Mouse (Mus musculus) intestine, embryonic 16.5 days (tissue): ENCODE data around the gene Phb2. TPM values are rescaled to one million over a fixed set of nuclear protein-coding genes. Genes with fewer than 3 reads are reported as not detected.

ENCODE experiments used
- ATAC-seq: fragments of 200-750 bp; cut with Nextera tagmentation; 2 replicates; pipeline ENCODE4 v1.8.0; 2017; ENCODE audit warnings: moderate TSS enrichment, moderate library complexity
- H3K27ac ChIP-seq: fragments of 300-500 bp; sonication (generic); 2 replicates; pipeline ENCODE4 v1.5.1; 2014; ENCODE audit warnings: mild to moderate bottlenecking, low read length
- H3K27me3 ChIP-seq: fragments of 300-500 bp; sonication (generic); replicated peaks from 2 replicates; pipeline ENCODE4 v1.6.1; 2014; ENCODE audit warnings: low read length, control low read depth, mixed read lengths; ENCODE audit not compliant: control insufficient read depth, insufficient read depth
- H3K36me3 ChIP-seq: fragments of 300-500 bp; sonication (generic); 2 replicates; pipeline ENCODE4 v1.6.1; 2014; ENCODE audit warnings: low read length, control low read depth; ENCODE audit not compliant: control insufficient read depth, insufficient read depth
- H3K4me1 ChIP-seq: fragments of 300-500 bp; sonication (generic); 2 replicates; pipeline ENCODE4 v1.6.1; 2014; ENCODE audit warnings: low read length, control low read depth, mixed read lengths; ENCODE audit not compliant: control insufficient read depth, insufficient read depth
- H3K4me2 ChIP-seq: fragments of 300-500 bp; sonication (generic); 2 replicates; pipeline ENCODE4 v1.6.1; 2014; ENCODE audit warnings: low read depth, low read length, control low read depth
- H3K4me3 ChIP-seq: fragments of 300-500 bp; sonication (generic); 2 replicates; pipeline ENCODE4 v1.5.1; 2014; ENCODE audit warnings: mild to moderate bottlenecking, low read length
- H3K9ac ChIP-seq: fragments of 300-500 bp; sonication (generic); 2 replicates; pipeline ENCODE4 v1.6.1; 2014; ENCODE audit warnings: low read depth, low read length
- H3K9me3 ChIP-seq: fragments of 300-500 bp; sonication (generic); 2 replicates; pipeline ENCODE4 v1.6.1; 2016; ENCODE audit warnings: low read length, control low read depth; ENCODE audit not compliant: control insufficient read depth
- WGBS: fragments of 180-500 bp; shearing (Covaris S2); extraction: QIAGEN DNeasy Blood & Tissue Kit; methylation state at CpG from one replicate; pipeline ENCODE4 v1.1.7; 2014; 5-methylcytosine and 5-hydroxymethylcytosine counted together
- polyA plus RNA-seq: library from polyadenylated mRNA; unstranded; fragments of >200 nt; fragmentation: Nextera tagmentation; extraction: Ambion mirVana; gene quantifications from 2 replicates; pipeline ENCODE4 v1.2.1, GENCODE M21; 2015

The Phb2 gene
- polyA plus RNA-seq, 1 experiment from 2014 or later = 489 TPM

GRCm38 (mm10) chr6:124729850-124730705, 17.9 kb downstream of the Phb2 start:
- WGBS = 78% methylated on average over 8 of the region's 8 CpGs
- H3K4me1 ChIP-seq = peaks cover 13% of the 10 kb centered on the region
- H3K36me3 ChIP-seq = no peaks in the 10 kb centered on the region
- no peaks in the 10 kb centered on the region for H3K9me3 ChIP-seq
- ATAC-seq = no peak
- H3K4me3 ChIP-seq = no peak overlapping the region
- no peaks in the 10 kb centered on the region for H3K27me3 ChIP-seq
- H3K27ac ChIP-seq = no peak overlapping the region
- no peak overlapping the region for H3K4me2 ChIP-seq
- H3K9ac ChIP-seq = no peak overlapping the region

GRCm38 (mm10) chr6:124731038-124731437, 18.9 kb downstream of the Phb2 start:
- Histone ChIP-seq H3K36me3 (no peaks in the 10 kb centered on the region), H3K4me3 (no peak overlapping the region), H3K4me2 (no peak overlapping the region), H3K9me3 (no peaks in the 10 kb centered on the region), H3K9ac (no peak overlapping the region), H3K27me3 (no peaks in the 10 kb centered on the region), H3K27ac (no peak overlapping the region), H3K4me1 (peaks cover 13% of the 10 kb centered on the region)
- 88% methylated on average over 7 of the region's 7 CpGs for WGBS
- ATAC-seq = no peak

- no peak overlapping the region for H3K4me2 ChIP-seq
- H3K27ac ChIP-seq = no peak overlapping the region; the same call in 1 of the 2 replicates
- H3K9me3 ChIP-seq = no peaks in the 10 kb centered on the region
- H3K36me3 ChIP-seq = no peaks in the 10 kb centered on the region
- H3K9ac ChIP-seq = peak overlapping the region; percentile 29
- WGBS = 56% methylated on average over 19 of the region's 19 CpGs
- 0 out of 2 replicates have a peak overlapping the region, but pooled peaks have one; percentile 19 for H3K4me3 ChIP-seq
- ATAC-seq = peak; percentile 31
- peaks cover 11% of the 10 kb centered on the region for H3K4me1 ChIP-seq
- H3K27me3 ChIP-seq = no peaks in the 10 kb centered on the region
Measured at GRCm38 (mm10) chr6:124732476-124733370, 20.6 kb downstream of the Phb2 start.

- Histone ChIP-seq H3K36me3 (no peaks in the 10 kb centered on the region), H3K9me3 (no peaks in the 10 kb centered on the region), H3K9ac (no peak overlapping the region), H3K4me3 (no peak overlapping the region), H3K4me2 (no peak overlapping the region), H3K27ac (no peak overlapping the region), H3K27me3 (no peaks in the 10 kb centered on the region), H3K4me1 (peaks cover 12% of the 10 kb centered on the region)
- 88% methylated on average over 3 of the region's 3 CpGs for WGBS
- no peak for ATAC-seq
Measured at GRCm38 (mm10) chr6:124734417-124734816, 22.3 kb downstream of the Phb2 start.

- 90% methylated on average over 11 of the region's 11 CpGs for WGBS
- H3K4me2 ChIP-seq = no peak overlapping the region
- H3K4me1 ChIP-seq = peaks cover 25% of the 10 kb centered on the region
- H3K9ac ChIP-seq = no peak overlapping the region
- no peak overlapping the region for H3K27ac ChIP-seq
- H3K9me3 ChIP-seq = no peaks in the 10 kb centered on the region
- no peaks in the 10 kb centered on the region for H3K36me3 ChIP-seq
- no peaks in the 10 kb centered on the region for H3K27me3 ChIP-seq
- H3K4me3 ChIP-seq = no peak overlapping the region
- no peak for ATAC-seq
Measured at GRCm38 (mm10) chr6:124737040-124737439, 24.9 kb downstream of the Phb2 start.

GRCm38 (mm10) chr6:124738511-124739023, 26.4 kb downstream of the Phb2 start, which contains the start of gene Ptpn6:
Gene Ptpn6 (minus strand): TSS chr6:124738714.
- H3K27me3 ChIP-seq = no peaks in the 10 kb centered on the region
- H3K9ac ChIP-seq = peak within 1 kb of the TSS; percentile 55
- peak; percentile 88 for ATAC-seq
- H3K36me3 ChIP-seq = peaks cover 8% of the 10 kb centered on the region; the same call in 1 of the 2 replicates
- 16% methylated on average over 15 of the region's 15 CpGs for WGBS
- no peaks in the 10 kb centered on the region for H3K9me3 ChIP-seq
- H3K4me2 ChIP-seq = peak within 1 kb of the TSS; percentile 49
- peak within 1 kb of the TSS; percentile 99 for H3K27ac ChIP-seq
- H3K4me3 ChIP-seq = peak within 1 kb of the TSS; percentile 32
- peaks cover 20% of the 10 kb centered on the region for H3K4me1 ChIP-seq

- H3K9me3 ChIP-seq = no peaks in the 10 kb centered on the region
- H3K9ac ChIP-seq = peak overlapping the region; percentile 55
- H3K36me3 ChIP-seq = peaks cover 8% of the 10 kb centered on the region; the same call in 1 of the 2 replicates
- no peaks in the 10 kb centered on the region for H3K27me3 ChIP-seq
- peaks cover 20% of the 10 kb centered on the region for H3K4me1 ChIP-seq
- peak overlapping the region; percentile 99 for H3K27ac ChIP-seq
- no peak for ATAC-seq
- H3K4me3 ChIP-seq = no peak overlapping the region
- H3K4me2 ChIP-seq = peak overlapping the region; percentile 45
- WGBS = 79% methylated on average over 10 of the region's 10 CpGs
Measured at GRCm38 (mm10) chr6:124739231-124739796, 27.2 kb downstream of the Phb2 start.

- 1% methylated on average over 29 of the region's 29 CpGs for WGBS
- Histone ChIP-seq H3K27me3 (no peaks in the 10 kb centered on the region), H3K4me1 (peaks cover 26% of the 10 kb centered on the region), H3K4me2 (peak overlapping the region; percentile 68), H3K27ac (peak overlapping the region; percentile 99), H3K4me3 (peak overlapping the region; percentile 55), H3K9ac (peak overlapping the region; percentile 69), H3K9me3 (no peaks in the 10 kb centered on the region), H3K36me3 (peaks cover 8% of the 10 kb centered on the region; the same call in 1 of the 2 replicates)
- ATAC-seq = peak; percentile 14
Measured at GRCm38 (mm10) chr6:124740211-124740887, 28.2 kb downstream of the Phb2 start.
